Mouse (Mus musculus) bone marrow, adult 2 months (tissue): ENCODE results near the gene Myo16.

ENCODE experiments used
- CTCF ChIP-seq: fragments of 200-500 bp; IDR thresholded peaks from 2 replicates; pipeline ENCODE4 v1.5.1; 2011; ENCODE audit warnings: low read length, control low read depth; ENCODE audit not compliant: control insufficient read depth, insufficient read depth
- POLR2A ChIP-seq: fragments of 200-500 bp; IDR thresholded peaks from 2 replicates; pipeline ENCODE4 v1.6.1; 2011; ENCODE audit warnings: low read depth, mild to moderate bottlenecking, control low read depth, low read length, borderline replicate concordance; ENCODE audit not compliant: control insufficient read depth

- TF ChIP-seq POLR2A, result no peak
- no peak for TF ChIP-seq CTCF
Measured at GRCm38 (mm10) chr8:10489738-10490419, 336.2 kb downstream of the Myo16 start.
